Mouse (Mus musculus) natural killer cell, adult 2 months (primary cell): ENCODE measurements around the gene Gm49630.
"Not testable (repeated sequence)": the region's sequence is repeated elsewhere in the genome, so short reads cannot be mapped to it uniquely, and the experiment has no call there.

Experiments used
- DNase-seq, 2 experiments: peaks; one replicate each; pipeline ENCODE4 v3.0.0; 2022; ENCODE audit warnings: low spot score in 2 of 2

Gene Gm49630

DNA sequence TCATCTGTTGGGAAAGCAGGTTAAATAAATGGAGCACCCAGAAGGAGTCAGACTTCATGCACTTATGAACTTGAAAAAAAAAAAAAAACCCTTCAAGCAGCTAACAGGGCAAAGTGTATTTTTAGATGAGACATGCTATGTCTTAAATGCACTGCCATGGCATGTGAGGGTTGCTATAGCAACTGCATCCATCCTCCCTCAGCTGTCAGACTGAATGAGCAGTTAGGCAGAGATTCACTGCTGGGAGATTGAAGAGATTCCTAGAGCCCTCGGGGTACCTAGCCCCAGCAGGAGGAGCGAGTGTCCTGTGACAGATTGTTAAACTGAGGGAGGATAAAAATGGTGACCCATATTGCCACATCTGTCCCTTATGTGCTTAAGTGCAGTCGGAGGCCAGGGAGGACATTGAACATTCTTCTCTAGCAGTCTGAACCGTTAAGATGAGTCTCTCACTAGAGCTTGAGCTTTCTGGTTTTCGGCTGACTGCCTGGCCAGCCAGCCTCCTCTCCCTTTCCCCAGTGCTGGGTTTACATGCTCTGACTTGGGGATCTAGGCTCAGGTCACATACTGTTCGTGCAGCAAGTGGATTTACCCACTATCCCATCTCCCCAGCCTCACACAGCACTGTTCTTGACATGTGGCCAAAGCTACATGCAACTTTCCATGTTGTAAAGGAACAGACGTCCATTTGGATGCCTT, 5.0 kb downstream of the Gm49630 start:
- DNase-seq = not testable (repeated sequence)

- not testable (repeated sequence) for DNase-seq
These were observed 5.5 kb downstream of the Gm49630 start for GRCm38 (mm10) chr17:7366265-7366664.

DNA sequence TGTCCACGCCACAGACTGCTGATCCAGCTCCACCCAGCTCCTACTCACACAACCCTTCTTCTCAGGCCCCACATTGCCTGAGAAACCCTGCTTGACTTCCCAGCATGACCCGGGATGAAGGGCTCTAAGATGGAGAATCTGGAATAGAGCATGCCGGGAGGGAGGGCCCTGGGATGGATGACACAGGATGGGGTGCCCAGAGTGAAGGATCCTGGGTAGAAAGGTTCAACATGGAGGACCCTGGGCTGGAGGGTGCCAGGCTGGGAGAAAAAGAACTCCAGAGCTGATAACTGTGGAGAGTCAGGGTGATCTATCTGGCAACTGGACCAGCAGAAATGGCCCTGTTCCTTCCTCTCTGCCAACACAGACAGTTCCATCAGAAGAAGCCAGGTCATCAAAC, 6.2 kb downstream of the Gm49630 start:
- not testable (repeated sequence) for DNase-seq

- not testable (repeated sequence) for DNase-seq
These were observed 10.9 kb downstream of the Gm49630 start for GRCm38 (mm10) chr17:7360749-7361465.

DNA sequence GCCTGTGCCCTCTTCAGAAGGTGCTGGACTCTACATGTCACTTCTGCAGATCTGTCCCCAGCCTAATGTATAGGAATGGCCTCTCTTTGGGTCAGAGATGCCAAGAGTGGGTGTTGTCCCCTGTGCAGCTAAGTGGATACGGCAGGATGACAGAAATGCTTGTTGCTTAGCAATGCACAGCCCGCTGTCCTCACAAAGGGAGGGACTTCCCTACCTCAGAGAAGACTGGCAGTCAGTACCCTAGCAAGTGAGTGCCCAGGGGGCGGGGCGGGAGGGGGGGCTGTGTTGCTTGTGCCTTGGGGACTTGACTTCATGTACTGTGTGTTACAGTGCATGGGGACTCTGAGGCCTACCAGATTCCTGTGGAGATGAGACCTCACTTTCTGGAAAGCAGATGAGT, 12.0 kb downstream of the Gm49630 start:
- not testable (repeated sequence) for DNase-seq

DNA sequence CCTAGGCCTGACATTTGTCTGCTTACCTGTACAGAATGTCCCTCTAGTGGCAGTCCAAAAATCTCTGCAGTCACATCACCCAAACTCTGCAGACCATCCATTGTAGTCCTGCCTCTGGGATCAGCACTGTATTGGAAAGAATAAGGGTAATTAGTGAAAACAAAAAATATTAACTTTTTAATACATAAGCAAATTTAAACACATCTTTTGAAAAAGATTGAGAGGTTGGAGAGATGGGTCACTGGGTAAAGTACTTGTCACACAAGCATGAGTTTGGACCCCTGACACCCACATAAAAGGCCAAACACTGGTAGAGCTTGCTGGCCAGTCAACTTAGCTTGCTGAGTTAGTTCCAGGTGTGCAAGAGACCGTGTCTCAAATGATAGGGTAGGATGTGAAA, 19.2 kb downstream of the Gm49630 start, which contains the start of gene Ttll2:
Gene Ttll2 (minus strand): TSS at position 101 of the 400 bp plus-strand sequence.
- DNase-seq = not testable (repeated sequence)

GRCm38 (mm10) chr17:7348765-7349164, 23.0 kb downstream of the Gm49630 start:
- DNase-seq = not testable (repeated sequence)

DNA sequence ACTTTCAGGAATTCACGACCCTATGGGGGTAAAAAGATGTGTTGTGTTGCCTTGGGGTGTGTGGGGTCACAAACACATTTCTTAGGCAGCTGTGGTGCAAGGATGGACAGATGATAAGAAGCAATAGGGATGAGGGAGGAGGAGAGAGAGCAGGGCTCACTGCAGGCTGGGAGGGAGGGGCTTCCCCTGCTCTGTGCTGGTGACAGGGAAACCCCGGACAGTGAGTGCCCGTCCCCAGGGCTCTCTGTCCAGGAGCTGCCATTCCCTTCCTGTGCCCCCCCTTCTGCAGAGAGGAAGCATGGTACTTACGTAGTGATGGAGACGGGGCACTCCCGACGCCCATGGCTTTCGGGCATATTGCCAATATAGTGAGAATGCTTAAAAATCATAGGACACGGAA, 34.4 kb downstream of the Gm49630 start:
- not testable (repeated sequence) for DNase-seq

DNA sequence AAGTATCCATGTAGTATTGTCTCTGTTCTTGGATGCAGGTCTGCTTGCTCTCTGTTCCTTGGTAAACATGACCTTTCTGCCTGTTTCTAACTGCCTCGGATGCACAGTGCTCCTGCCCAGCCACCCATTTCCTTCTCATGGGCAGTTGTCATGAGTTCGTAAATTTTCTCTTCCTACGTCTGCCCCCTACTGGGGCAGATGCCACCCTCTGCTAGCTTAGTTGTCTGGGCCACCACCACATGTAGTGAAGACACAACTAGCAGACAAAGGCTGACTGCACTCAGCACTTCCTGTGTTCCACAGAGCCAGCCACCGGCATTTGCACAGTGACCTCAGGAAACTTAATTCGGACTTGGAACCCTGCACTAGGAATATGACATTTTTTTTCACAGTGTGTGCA, 39.0 kb downstream of the Gm49630 start:
- not testable (repeated sequence) for DNase-seq

- not testable (repeated sequence) for DNase-seq
These were observed 45.4 kb downstream of the Gm49630 start for GRCm38 (mm10) chr17:7326415-7326814.

GRCm38 (mm10) chr17:7324346-7324745, 47.4 kb downstream of the Gm49630 start, which contains the start of gene Tcp10a:
Gene Tcp10a (plus strand): TSS chr17:7324646.
- DNase-seq = not testable (repeated sequence)

DNA sequence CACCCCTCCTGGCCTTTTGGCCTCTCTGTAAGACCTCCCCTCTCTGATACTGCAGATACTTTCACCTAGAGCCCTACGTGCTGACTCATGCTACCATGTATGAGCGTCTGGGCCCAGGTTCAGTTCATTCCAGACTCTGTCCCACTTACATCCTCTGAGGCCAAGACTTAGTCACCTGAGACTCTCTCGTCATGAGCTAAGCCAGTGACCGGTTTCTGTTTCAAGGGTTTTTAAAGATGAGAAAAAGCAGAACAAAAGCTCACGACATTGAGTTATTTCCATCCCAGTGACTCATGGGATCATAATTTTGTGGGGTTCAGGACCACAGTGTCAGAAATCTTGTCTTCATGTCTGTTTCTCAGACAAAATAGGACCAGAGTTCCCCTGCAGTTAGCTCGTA, 52.0 kb downstream of the Gm49630 start:
- DNase-seq = peak in 1 of 2 experiments; percentile 2

DNA sequence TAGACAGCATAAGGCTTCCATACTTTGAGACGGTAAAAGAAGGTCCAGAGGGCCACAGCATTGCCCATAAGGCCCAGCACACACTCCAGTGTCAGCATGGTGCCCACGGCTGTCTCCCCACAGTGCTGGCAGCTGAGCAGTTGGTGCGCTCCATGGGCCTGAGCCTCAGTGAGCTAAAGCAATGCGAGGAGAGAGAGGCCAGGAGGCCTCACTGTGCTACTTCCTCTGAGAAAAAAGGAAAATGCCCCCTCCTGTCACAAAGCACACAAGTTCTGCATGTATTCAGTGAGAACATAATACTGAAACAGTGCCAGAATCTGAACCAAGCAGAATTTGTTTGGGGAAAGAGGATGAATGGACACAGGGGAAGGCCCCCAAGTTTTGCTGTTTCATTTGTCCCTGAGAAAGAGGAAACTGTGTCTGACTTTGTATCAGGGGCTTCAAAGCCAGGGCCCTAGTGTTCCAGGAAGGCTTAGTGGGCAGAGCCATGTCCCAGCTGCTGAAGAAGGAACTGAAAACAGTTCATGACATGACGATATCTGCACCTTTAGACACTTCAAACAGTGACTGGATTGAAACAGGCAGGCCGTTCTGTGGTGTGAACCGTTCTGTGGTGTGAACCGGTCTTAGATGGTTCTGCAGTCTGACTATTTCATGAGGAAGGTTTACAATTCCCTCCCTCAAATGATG, 55.9 kb downstream of the Gm49630 start:
- DNase-seq = not testable (repeated sequence)

GRCm38 (mm10) chr17:7306278-7307196, 65.2 kb downstream of the Gm49630 start:
- peak; percentile 15 to 26 for DNase-seq
